Mouse (Mus musculus): ENCODE measurements around the gene Cpeb3. TPM values are rescaled to one million over a fixed set of nuclear protein-coding genes. Genes with fewer than 3 reads are reported as not detected.
"Not testable (repeated sequence)": the region's sequence is repeated elsewhere in the genome, so short reads cannot be mapped to it uniquely, and the experiment has no call there.

Gene Cpeb3
- polyA plus RNA-seq, 1 experiment from 2014 or later, result 2.0 TPM

DNA sequence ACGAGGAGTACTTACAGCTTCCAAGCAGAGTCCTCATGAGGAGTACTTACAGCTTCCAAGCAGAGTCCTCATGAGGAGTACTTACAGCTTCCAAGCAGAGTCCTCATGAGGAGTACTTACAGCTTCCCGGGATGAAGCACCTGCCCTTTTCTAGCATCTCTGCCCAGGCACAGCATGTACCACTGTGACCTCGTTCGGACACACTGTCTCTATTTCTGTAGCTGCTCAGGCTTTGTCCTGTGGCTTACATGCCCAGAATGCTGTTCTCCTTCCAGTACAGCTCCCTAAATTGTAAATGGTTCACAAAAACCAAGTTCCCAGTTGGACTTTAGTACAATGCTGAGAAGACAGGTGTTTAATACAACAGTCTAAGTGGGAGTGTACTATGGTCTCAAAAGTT is 131.1 kb downstream of the Cpeb3 start:
- not testable (repeated sequence) for ATAC-seq (replicated peaks; ENCODE audit: low FRiP score); DNase-seq (ENCODE audit: low spot score); H3K9me3 ChIP-seq (ENCODE audit: control insufficient read depth, low read length); H3K4me3 ChIP-seq (ENCODE audit: low read depth, low read length); H3K4me2 ChIP-seq; H3K27me3 ChIP-seq (replicated peaks; ENCODE audit: control insufficient read depth, insufficient read depth, low read length); H3K9ac ChIP-seq (ENCODE audit: low read depth, low read length); H3K4me1 ChIP-seq (replicated peaks; ENCODE audit: control insufficient read depth, insufficient read depth, low read length); H3K27ac ChIP-seq (ENCODE audit: low read depth, low read length); H3K36me3 ChIP-seq (ENCODE audit: control insufficient read depth, insufficient read depth, low read length)
- 87% methylated on average over 4 of the region's 4 CpGs for WGBS

DNA sequence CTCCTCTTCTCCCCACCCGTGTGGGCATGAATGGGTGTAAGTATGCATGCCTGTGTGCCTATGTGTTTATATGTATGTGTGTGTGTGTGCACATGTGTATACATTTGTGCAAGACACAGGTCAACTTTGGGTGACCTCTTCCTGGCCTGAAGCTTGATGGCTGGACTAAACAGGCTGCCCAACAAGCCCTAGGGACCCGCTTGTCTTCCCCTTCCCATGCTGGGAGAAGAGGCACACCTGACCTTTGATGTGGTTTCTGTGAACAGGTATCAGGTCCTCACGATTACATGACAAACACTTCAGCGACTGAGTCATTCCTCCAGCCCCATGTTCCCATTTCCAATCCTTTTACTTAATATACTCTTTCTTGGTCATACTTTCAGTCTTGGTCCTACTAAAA is 131.8 kb downstream of the Cpeb3 start:
- ATAC-seq (replicated peaks; ENCODE audit: low FRiP score) (no peak), DNase-seq (ENCODE audit: low spot score) (no peak)
- Histone ChIP-seq H3K36me3 (ENCODE audit: control insufficient read depth, insufficient read depth, low read length) (no peaks in the 10 kb centered on the region), H3K4me3 (ENCODE audit: low read depth, low read length) (no peak overlapping the region), H3K9ac (ENCODE audit: low read depth, low read length) (no peak overlapping the region), H3K4me1 (replicated peaks; ENCODE audit: control insufficient read depth, insufficient read depth, low read length) (no peaks in the 10 kb centered on the region), H3K27ac (ENCODE audit: low read depth, low read length) (no peak overlapping the region), H3K4me2 (no peak overlapping the region), H3K27me3 (replicated peaks; ENCODE audit: control insufficient read depth, insufficient read depth, low read length) (no peaks in the 10 kb centered on the region), H3K9me3 (ENCODE audit: control insufficient read depth, low read length) (no peaks in the 10 kb centered on the region)
- WGBS, result 79% methylated on average over 4 of the region's 4 CpGs

DNA sequence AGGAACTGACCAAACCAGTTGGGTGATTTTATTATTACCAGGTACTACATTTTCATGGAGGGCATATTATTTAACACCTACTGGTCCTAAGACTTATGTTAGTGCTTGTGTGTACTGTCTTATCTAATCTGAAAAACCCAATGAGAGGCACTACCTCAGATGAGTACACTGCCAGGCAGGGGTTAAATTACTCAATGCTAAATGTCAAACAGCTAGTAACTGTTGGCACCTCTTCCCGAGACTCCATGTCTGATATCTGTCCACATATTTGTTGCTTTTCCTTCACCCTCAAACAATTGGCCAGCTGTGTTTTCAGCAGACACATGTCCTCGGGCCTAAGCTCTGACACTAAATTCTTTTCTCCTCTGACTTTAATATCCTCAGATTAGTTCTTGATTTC is 132.3 kb downstream of the Cpeb3 start:
- H3K9ac ChIP-seq (ENCODE audit: low read depth, low read length), result no peak overlapping the region
- DNase-seq (ENCODE audit: low spot score), result no peak
- H3K9me3 ChIP-seq (ENCODE audit: control insufficient read depth, low read length), result no peaks in the 10 kb centered on the region
- H3K4me2 ChIP-seq, result no peak overlapping the region
- WGBS, result 57% methylated on average over 2 of the region's 2 CpGs
- H3K36me3 ChIP-seq (ENCODE audit: control insufficient read depth, insufficient read depth, low read length), result no peaks in the 10 kb centered on the region
- no peak overlapping the region for H3K27ac ChIP-seq (ENCODE audit: low read depth, low read length)
- H3K4me3 ChIP-seq (ENCODE audit: low read depth, low read length), result no peak overlapping the region
- H3K27me3 ChIP-seq (replicated peaks; ENCODE audit: control insufficient read depth, insufficient read depth, low read length), result no peaks in the 10 kb centered on the region
- H3K4me1 ChIP-seq (replicated peaks; ENCODE audit: control insufficient read depth, insufficient read depth, low read length), result no peaks in the 10 kb centered on the region
- no peak for ATAC-seq (replicated peaks; ENCODE audit: low FRiP score)

DNA sequence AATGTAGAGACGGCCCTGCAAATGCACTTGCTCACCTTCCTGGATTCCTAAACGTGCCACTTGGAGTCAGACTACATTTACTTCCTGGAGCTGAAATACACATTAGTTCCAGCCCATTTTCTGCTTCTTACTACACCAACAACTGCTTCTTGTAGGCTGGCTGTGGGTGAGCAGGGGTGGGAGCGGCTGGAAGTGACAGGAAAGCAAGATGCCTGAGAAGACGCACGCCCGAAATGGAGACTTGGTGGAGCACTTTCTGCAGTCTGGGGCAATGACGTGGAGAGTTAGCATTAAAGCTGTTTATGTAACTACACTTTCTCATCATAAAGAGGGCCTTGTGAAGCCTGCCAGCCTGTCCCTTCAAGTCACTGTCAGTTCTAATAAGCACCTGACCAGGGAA is 132.7 kb downstream of the Cpeb3 start:
- WGBS, result 81% methylated on average over 7 of the region's 7 CpGs
- no peak overlapping the region for H3K9ac ChIP-seq (ENCODE audit: low read depth, low read length)

DNA sequence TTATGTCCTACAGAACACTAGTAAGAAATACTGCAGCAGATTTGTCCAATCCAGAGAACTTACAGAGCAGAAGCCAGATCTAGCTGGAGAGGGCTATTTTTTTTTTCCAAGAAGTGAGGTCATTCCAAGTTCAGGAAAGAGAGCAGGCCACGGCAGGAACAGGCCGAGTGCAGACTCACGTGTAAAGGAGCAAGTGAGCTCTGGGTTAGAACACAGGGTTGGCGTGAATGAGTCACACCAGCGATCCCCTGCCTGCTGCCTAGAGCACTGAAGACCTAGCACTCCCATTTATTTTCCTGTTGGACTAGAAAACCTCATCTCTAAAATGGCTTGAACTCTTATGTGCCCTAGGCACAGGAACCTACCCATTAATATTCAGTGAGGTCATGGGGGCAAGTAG is 133.7 kb downstream of the Cpeb3 start:
- Histone ChIP-seq H3K27ac (ENCODE audit: low read depth, low read length) (no peak overlapping the region), H3K9ac (ENCODE audit: low read depth, low read length) (no peak overlapping the region), H3K4me2 (no peak overlapping the region), H3K36me3 (ENCODE audit: control insufficient read depth, insufficient read depth, low read length) (no peaks in the 10 kb centered on the region), H3K27me3 (replicated peaks; ENCODE audit: control insufficient read depth, insufficient read depth, low read length) (no peaks in the 10 kb centered on the region), H3K4me3 (ENCODE audit: low read depth, low read length) (no peak overlapping the region), H3K9me3 (ENCODE audit: control insufficient read depth, low read length) (no peaks in the 10 kb centered on the region), H3K4me1 (replicated peaks; ENCODE audit: control insufficient read depth, insufficient read depth, low read length) (no peaks in the 10 kb centered on the region)
- ATAC-seq (replicated peaks; ENCODE audit: low FRiP score) (no peak), DNase-seq (ENCODE audit: low spot score) (no peak)
- WGBS, result 74% methylated on average over 5 of the region's 5 CpGs

More for the DNA sequence above, 132.7 kb downstream of the Cpeb3 start:
- H3K36me3 ChIP-seq (ENCODE audit: control insufficient read depth, insufficient read depth, low read length), result no peaks in the 10 kb centered on the region
- ATAC-seq (replicated peaks; ENCODE audit: low FRiP score), result no peak
- no peak for DNase-seq (ENCODE audit: low spot score)
- H3K4me2 ChIP-seq, result no peak overlapping the region
- H3K27ac ChIP-seq (ENCODE audit: low read depth, low read length), result no peak overlapping the region
- no peaks in the 10 kb centered on the region for H3K4me1 ChIP-seq (replicated peaks; ENCODE audit: control insufficient read depth, insufficient read depth, low read length)
- H3K27me3 ChIP-seq (replicated peaks; ENCODE audit: control insufficient read depth, insufficient read depth, low read length), result no peaks in the 10 kb centered on the region
- no peaks in the 10 kb centered on the region for H3K9me3 ChIP-seq (ENCODE audit: control insufficient read depth, low read length)
- no peak overlapping the region for H3K4me3 ChIP-seq (ENCODE audit: low read depth, low read length)

DNA sequence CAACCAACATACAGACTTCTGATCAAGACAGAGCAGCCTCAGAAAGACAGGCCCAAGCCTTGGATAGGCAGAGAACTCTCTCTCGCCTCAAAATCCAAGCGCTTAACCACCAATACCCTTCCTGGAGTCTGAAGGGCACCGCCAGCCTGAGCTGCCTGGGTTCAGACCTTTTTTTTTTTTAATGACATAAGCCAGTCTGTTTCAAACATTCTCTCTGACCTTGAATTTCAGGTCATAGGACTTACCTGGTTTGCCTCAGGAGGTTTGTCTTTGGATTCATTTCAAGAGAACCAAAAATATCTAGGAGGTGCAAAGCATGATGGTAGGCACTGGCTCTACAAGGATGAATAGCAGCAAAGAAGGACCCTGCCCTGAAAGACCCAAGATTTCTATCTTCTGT is 134.1 kb downstream of the Cpeb3 start:
- Histone ChIP-seq H3K4me2 (no peak overlapping the region), H3K9me3 (ENCODE audit: control insufficient read depth, low read length) (no peaks in the 10 kb centered on the region), H3K9ac (ENCODE audit: low read depth, low read length) (no peak overlapping the region), H3K4me3 (ENCODE audit: low read depth, low read length) (no peak overlapping the region), H3K27me3 (replicated peaks; ENCODE audit: control insufficient read depth, insufficient read depth, low read length) (no peaks in the 10 kb centered on the region), H3K36me3 (ENCODE audit: control insufficient read depth, insufficient read depth, low read length) (no peaks in the 10 kb centered on the region), H3K4me1 (replicated peaks; ENCODE audit: control insufficient read depth, insufficient read depth, low read length) (no peaks in the 10 kb centered on the region), H3K27ac (ENCODE audit: low read depth, low read length) (no peak overlapping the region)
- no peak for ATAC-seq (replicated peaks; ENCODE audit: low FRiP score)
- no peak for DNase-seq (ENCODE audit: low spot score)
- 97% methylated on average over 3 of the region's 3 CpGs for WGBS

DNA sequence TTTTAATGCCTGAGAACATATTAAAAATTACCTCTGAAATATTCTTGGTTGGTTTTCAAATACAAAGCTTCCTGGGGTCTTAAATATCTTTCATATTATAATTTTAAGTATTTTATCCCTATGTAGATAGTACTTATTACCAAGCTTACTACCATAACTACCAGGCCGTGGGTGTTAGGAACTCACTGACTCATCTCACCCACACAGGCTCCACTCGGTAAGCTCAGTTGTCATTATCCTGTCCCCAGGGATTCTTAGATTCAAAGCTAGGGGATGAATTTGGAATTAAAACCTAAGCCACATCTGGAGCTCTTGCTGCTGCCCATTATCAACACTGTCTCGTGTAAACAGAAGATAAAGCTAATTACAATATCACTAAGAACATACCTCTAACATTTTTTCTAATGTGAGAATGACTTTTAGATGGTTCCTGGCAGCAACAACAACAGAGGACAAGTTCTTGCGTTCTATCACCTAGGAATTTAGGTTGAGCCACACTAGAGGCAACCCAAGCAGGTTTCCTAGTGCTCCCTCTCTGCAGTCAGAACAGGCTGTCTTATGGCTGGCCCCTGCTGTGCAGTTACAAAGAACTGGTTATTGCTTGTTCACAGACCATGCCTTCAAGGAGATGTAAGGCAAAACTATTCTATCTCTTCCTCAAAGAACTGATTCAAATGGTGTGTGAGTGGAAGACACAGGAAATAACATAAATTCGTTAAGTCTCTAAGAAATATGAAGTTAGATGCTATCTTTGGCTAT is 135.4 kb downstream of the Cpeb3 start:
- Histone ChIP-seq H3K4me2 (no peak overlapping the region), H3K27me3 (replicated peaks; ENCODE audit: control insufficient read depth, insufficient read depth, low read length) (no peaks in the 10 kb centered on the region), H3K9me3 (ENCODE audit: control insufficient read depth, low read length) (no peaks in the 10 kb centered on the region), H3K36me3 (ENCODE audit: control insufficient read depth, insufficient read depth, low read length) (no peaks in the 10 kb centered on the region), H3K27ac (ENCODE audit: low read depth, low read length) (no peak overlapping the region), H3K9ac (ENCODE audit: low read depth, low read length) (no peak overlapping the region), H3K4me3 (ENCODE audit: low read depth, low read length) (no peak overlapping the region), H3K4me1 (replicated peaks; ENCODE audit: control insufficient read depth, insufficient read depth, low read length) (no peaks in the 10 kb centered on the region)
- DNase-seq (ENCODE audit: low spot score), result no peak
- WGBS, result 55% methylated on average over 5 of the region's 5 CpGs
- ATAC-seq (replicated peaks; ENCODE audit: low FRiP score), result no peak

DNA sequence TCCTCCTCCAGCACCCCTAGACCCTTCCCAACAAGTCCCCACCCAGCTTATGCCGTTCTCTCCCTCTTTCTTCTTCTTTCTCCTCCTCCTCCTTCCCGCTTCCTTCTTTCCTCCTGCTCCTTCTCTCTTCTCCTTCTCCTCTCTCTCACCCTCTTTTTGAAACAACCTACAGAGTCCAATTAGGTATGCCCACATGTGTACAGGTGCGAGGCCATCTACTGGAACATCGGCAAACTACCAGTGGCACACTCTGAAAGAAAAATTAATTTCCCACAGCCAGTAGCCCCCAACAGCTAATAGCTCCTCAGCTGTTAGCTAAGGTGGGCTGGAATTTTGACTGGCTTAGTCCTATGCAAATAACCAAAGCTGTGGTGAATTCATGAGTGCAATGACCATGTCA is 139.2 kb downstream of the Cpeb3 start:
- Histone ChIP-seq H3K9ac (ENCODE audit: low read depth, low read length) (no peak overlapping the region), H3K4me3 (ENCODE audit: low read depth, low read length) (no peak overlapping the region), H3K27ac (ENCODE audit: low read depth, low read length) (no peak overlapping the region), H3K4me1 (replicated peaks; ENCODE audit: control insufficient read depth, insufficient read depth, low read length) (no peaks in the 10 kb centered on the region), H3K9me3 (ENCODE audit: control insufficient read depth, low read length) (no peaks in the 10 kb centered on the region), H3K4me2 (no peak overlapping the region), H3K36me3 (ENCODE audit: control insufficient read depth, insufficient read depth, low read length) (no peaks in the 10 kb centered on the region), H3K27me3 (replicated peaks; ENCODE audit: control insufficient read depth, insufficient read depth, low read length) (no peaks in the 10 kb centered on the region)
- ATAC-seq (replicated peaks; ENCODE audit: low FRiP score) (no peak), DNase-seq (ENCODE audit: low spot score) (no peak)
- WGBS, result 85% methylated on average over 4 of the region's 4 CpGs

DNA sequence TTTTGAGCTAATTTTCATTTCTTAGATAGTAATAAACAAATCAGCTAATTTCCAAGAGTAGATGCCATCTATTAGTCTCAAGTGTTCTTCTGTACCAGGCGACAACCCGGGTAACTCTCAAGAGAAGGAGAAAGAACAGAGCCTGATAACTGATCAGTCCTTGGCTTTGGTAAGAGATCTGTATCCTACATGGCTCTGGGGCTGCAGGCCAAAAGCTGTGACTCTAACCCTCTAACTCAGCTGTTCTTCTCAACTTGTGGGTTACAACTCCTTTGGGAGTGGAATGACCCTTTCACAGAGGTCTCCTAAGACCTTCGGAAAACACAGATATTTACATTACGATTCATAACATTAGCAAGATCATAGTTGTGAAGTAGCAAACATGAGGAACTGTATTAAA is 148.3 kb downstream of the Cpeb3 start:
- Histone ChIP-seq H3K4me3 (ENCODE audit: low read depth, low read length) (no peak overlapping the region), H3K4me2 (no peak overlapping the region), H3K36me3 (ENCODE audit: control insufficient read depth, insufficient read depth, low read length) (no peaks in the 10 kb centered on the region), H3K4me1 (replicated peaks; ENCODE audit: control insufficient read depth, insufficient read depth, low read length) (no peaks in the 10 kb centered on the region), H3K27me3 (replicated peaks; ENCODE audit: control insufficient read depth, insufficient read depth, low read length) (no peaks in the 10 kb centered on the region), H3K9ac (ENCODE audit: low read depth, low read length) (no peak overlapping the region), H3K9me3 (ENCODE audit: control insufficient read depth, low read length) (no peaks in the 10 kb centered on the region), H3K27ac (ENCODE audit: low read depth, low read length) (no peak overlapping the region)
- DNase-seq (ENCODE audit: low spot score), result no peak
- 86% methylated on average over 4 of the region's 4 CpGs for WGBS
- no peak for ATAC-seq (replicated peaks; ENCODE audit: low FRiP score)
